Mouse (Mus musculus) liver, adult 2 months (tissue): ENCODE results near the gene Dbt. TPM values are rescaled to one million over a fixed set of nuclear protein-coding genes. Genes with fewer than 3 reads are reported as not detected.

Experiments used
- DNase-seq: peaks from one replicate; pipeline ENCODE4 v3.0.0-alpha.2; 2011; ENCODE audit warnings: low read depth, low spot score; ENCODE audit errors: extremely low read depth
- H3K27ac ChIP-seq: fragments of 200-500 bp; replicated peaks from 2 replicates; pipeline ENCODE4 v1.5.1; 2012; ENCODE audit warnings: low read depth, mild to moderate bottlenecking, control low read depth, inconsistent platforms, low read length; ENCODE audit not compliant: insufficient read depth
- H3K27me3 ChIP-seq: fragments of 200-500 bp; 2 replicates; pipeline ENCODE4 v1.6.1; 2012; ENCODE audit warnings: mild to moderate bottlenecking, moderate library complexity, low read length, inconsistent platforms; ENCODE audit not compliant: control insufficient read depth, insufficient read depth
- H3K36me3 ChIP-seq: fragments of 200-500 bp; 2 replicates; pipeline ENCODE4 v1.6.1; 2012; ENCODE audit warnings: low read length, inconsistent platforms; ENCODE audit not compliant: control insufficient read depth, insufficient read depth
- H3K4me1 ChIP-seq: fragments of 200-500 bp; 2 replicates; pipeline ENCODE4 v1.6.1; 2011; ENCODE audit warnings: low read length; ENCODE audit not compliant: control insufficient read depth, insufficient read depth
- H3K4me3 ChIP-seq: fragments of 200-500 bp; 2 replicates; pipeline ENCODE4 v1.5.1; 2011; ENCODE audit warnings: low read depth, mild to moderate bottlenecking, control low read depth, low read length, moderate library complexity; ENCODE audit not compliant: insufficient read depth
- H3K79me2 ChIP-seq: fragments of 200-500 bp; 2 replicates; pipeline ENCODE4 v1.6.1; 2012; ENCODE audit warnings: inconsistent platforms, mild to moderate bottlenecking, low read length, moderate library complexity; ENCODE audit not compliant: control insufficient read depth, insufficient read depth
- H3K9ac ChIP-seq: fragments of 200-500 bp; 2 replicates; pipeline ENCODE4 v1.6.1; 2012; ENCODE audit warnings: low read depth, mild to moderate bottlenecking, control low read depth, inconsistent platforms, low read length
- CTCF ChIP-seq: fragments of 200-500 bp; IDR thresholded peaks from 2 replicates; pipeline ENCODE4 v1.5.1; 2011; ENCODE audit warnings: low read depth, low read length, control low read depth
- POLR2A ChIP-seq: fragments of 200-500 bp; IDR thresholded peaks from 2 replicates; pipeline ENCODE4 v1.6.1; 2011; ENCODE audit warnings: low read length, control low read depth; ENCODE audit not compliant: insufficient read depth; ENCODE audit errors: extremely low read depth
- WGBS: fragments of 180-500 bp; shearing (Covaris S2); methylation state at CpG from one replicate; pipeline ENCODE4 v1.1.7; 2018; 5-methylcytosine and 5-hydroxymethylcytosine counted together
- polyA plus RNA-seq: library from polyadenylated mRNA; depleted of rRNA; stranded (reverse); fragments of >200 nt; gene quantifications from 2 replicates; pipeline ENCODE4 v1.2.3, GENCODE M21; 2012
- total RNA-seq: library from RNA; depleted of rRNA; stranded (reverse); fragments of >200 nt; gene quantifications from 2 replicates; pipeline ENCODE4 v1.2.3, GENCODE M21; 2014

The Dbt gene
- total and polyA plus RNA-seq, 2 experiments = 67.1 to 74.5 TPM

DNA sequence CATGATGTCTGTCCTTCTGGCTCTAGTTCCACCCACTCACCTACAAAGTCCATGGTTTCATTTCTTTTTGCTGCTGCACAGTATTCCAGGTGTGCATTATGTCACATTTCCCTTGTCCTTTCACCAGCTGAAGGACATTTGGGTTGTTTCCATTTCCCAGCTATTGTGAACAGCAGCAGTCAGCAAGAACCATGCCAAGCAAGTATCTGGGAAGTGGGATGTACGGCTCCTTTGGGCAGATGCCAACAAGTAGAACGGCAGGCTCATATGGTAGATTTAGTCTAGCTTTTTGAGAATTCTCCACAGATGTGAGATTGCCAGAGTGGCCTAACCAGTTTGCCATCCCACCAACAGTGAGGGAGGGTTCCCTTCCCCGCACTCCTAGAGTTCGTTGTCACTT lies 18.0 kb downstream of the Dbt start:
- 64% methylated on average over 4 of the region's 4 CpGs for WGBS
- TF ChIP-seq CTCF = no peak
- no peak for TF ChIP-seq POLR2A
- H3K9ac ChIP-seq = no peak overlapping the region
- H3K79me2 ChIP-seq = no peaks in the 10 kb centered on the region
- no peaks in the 10 kb centered on the region for H3K27me3 ChIP-seq
- H3K4me3 ChIP-seq = no peak overlapping the region
- DNase-seq = no peak
- peaks cover 21% of the 10 kb centered on the region; the same call in 1 of the 2 replicates for H3K36me3 ChIP-seq
- no peak overlapping the region for H3K27ac ChIP-seq
- no peaks in the 10 kb centered on the region for H3K4me1 ChIP-seq

- DNase-seq = no peak
- no peak for TF ChIP-seq CTCF
- no peak for TF ChIP-seq POLR2A
- WGBS = 75% methylated on average over 16 of the region's 16 CpGs
- no peak overlapping the region for H3K4me3 ChIP-seq
- H3K27me3 ChIP-seq = no peaks in the 10 kb centered on the region
- H3K27ac ChIP-seq = no peak overlapping the region
- H3K9ac ChIP-seq = no peak overlapping the region
- H3K36me3 ChIP-seq = peaks cover 27% of the 10 kb centered on the region; the same call in 1 of the 2 replicates
- H3K4me1 ChIP-seq = no peaks in the 10 kb centered on the region
- H3K79me2 ChIP-seq = no peaks in the 10 kb centered on the region
Measured at GRCm38 (mm10) chr3:116536428-116537199, 23.7 kb downstream of the Dbt start.

DNA sequence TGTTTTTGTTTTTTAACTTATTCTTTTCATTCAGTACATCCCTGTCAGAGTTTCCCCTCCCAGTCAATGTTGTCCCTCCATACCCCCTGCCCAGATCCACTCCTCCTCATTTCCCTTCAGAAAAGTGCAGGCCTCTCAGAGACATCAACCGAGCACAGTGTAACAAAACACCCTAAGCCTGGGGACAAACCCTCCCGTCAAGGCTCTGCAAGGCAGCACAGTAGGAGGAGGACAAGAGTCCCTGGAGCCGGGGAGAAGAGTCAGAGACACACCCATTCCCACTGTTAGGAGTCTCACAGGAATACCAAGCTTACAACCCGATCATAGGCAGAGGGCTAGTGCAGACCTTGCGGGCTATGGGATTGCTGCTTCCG lies 24.3 kb downstream of the Dbt start:
- 94% methylated on average over 6 of the region's 6 CpGs for WGBS
- no peak for TF ChIP-seq CTCF
- no peak for TF ChIP-seq POLR2A
- no peak for DNase-seq
- Histone ChIP-seq H3K9ac (no peak overlapping the region), H3K79me2 (no peaks in the 10 kb centered on the region), H3K27me3 (no peaks in the 10 kb centered on the region), H3K4me3 (no peak overlapping the region), H3K36me3 (peaks cover 30% of the 10 kb centered on the region), H3K4me1 (no peaks in the 10 kb centered on the region), H3K27ac (no peak overlapping the region)

- no peak for DNase-seq
- Histone ChIP-seq H3K9ac (no peak overlapping the region), H3K79me2 (no peaks in the 10 kb centered on the region), H3K36me3 (peaks cover 34% of the 10 kb centered on the region), H3K4me1 (no peaks in the 10 kb centered on the region), H3K27ac (no peak overlapping the region), H3K27me3 (no peaks in the 10 kb centered on the region), H3K4me3 (no peak overlapping the region)
- WGBS = 73% methylated on average over 2 of the region's 2 CpGs
- TF ChIP-seq POLR2A = no peak
- TF ChIP-seq CTCF = no peak
Measured at GRCm38 (mm10) chr3:116542070-116542469, 29.2 kb downstream of the Dbt start.

GRCm38 (mm10) chr3:116542532-116542931 lies 29.7 kb downstream of the Dbt start:
- Histone ChIP-seq H3K4me3 (no peak overlapping the region), H3K36me3 (peaks cover 37% of the 10 kb centered on the region), H3K79me2 (no peaks in the 10 kb centered on the region), H3K27me3 (no peaks in the 10 kb centered on the region), H3K9ac (no peak overlapping the region), H3K4me1 (no peaks in the 10 kb centered on the region), H3K27ac (no peak overlapping the region)
- TF ChIP-seq CTCF (no peak), POLR2A (no peak)
- no peak for DNase-seq
- 80% methylated on average over 3 of the region's 3 CpGs for WGBS

GRCm38 (mm10) chr3:116547430-116547829 lies 34.6 kb downstream of the Dbt start:
- WGBS = 91% methylated on average over 5 of the region's 5 CpGs
- no peak for DNase-seq
- Histone ChIP-seq H3K27ac (no peak overlapping the region), H3K36me3 (peaks cover 41% of the 10 kb centered on the region), H3K79me2 (no peaks in the 10 kb centered on the region), H3K4me3 (no peak overlapping the region), H3K27me3 (no peaks in the 10 kb centered on the region), H3K4me1 (no peaks in the 10 kb centered on the region), H3K9ac (no peak overlapping the region)
- no peak for TF ChIP-seq CTCF
